Mouse (Mus musculus): ENCODE results near the gene Chd1l. TPM values are rescaled to one million over a fixed set of nuclear protein-coding genes. Genes with fewer than 3 reads are reported as not detected.

The Chd1l gene
- polyA plus RNA-seq, 1 experiment from 2014 or later: 5.8 TPM

DNA sequence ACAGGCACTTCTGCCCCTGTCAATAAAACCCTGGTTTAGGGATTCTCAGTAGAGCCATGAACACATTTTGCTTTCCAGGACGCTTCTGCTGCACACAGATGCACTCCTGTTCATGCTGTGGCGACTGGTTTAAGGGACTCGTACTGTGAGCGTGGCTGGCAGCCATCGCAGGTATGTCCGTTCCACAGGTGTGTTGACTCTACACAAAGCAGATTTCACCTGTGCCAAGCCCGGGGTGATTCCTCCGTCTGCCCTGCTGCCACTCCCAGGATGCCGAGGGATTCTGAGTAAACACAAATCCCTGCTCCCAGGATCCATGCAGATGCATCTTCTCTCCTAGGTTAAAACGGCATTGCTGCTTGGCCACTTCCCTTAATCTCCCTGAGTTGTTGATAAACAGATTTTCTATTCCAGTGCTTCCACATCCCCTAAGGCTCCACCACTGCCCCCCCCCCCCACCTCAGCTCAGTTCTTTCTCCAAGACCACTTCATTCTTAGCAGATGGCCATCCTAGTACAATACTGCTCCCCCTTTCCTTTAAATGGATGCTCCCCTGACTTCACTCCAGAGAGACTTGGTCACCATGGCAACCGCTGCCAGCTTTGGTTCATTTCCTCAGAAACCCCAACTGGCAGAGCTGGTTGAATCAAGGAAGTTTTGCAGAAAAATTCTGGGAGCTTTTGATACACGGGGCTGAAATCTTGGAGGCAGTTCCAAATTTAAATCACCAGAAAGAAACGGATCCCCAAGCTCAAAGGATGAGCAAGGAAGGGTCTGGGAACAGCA, 87.9 kb downstream of the Chd1l start:
- H3K9ac ChIP-seq (ENCODE audit: low read depth, low read length): peak overlapping the region; percentile 22; the same call in 1 of the 2 replicates
- no peaks in the 10 kb centered on the region for H3K36me3 ChIP-seq (ENCODE audit: control insufficient read depth, insufficient read depth, low read length)
- H3K4me2 ChIP-seq (ENCODE audit: low read length): peak overlapping the region; percentile 34
- no peak overlapping the region for H3K4me3 ChIP-seq (ENCODE audit: low read length)
- H3K27me3 ChIP-seq (replicated peaks; ENCODE audit: control insufficient read depth, insufficient read depth, low read length): no peaks in the 10 kb centered on the region
- 59% methylated on average over 13 of the region's 13 CpGs for WGBS
- peak; percentile 88 for ATAC-seq
- peaks cover 4% of the 10 kb centered on the region; the same call in 1 of the 2 replicates for H3K9me3 ChIP-seq (ENCODE audit: control insufficient read depth, low read length)
- peak overlapping the region; percentile 79 for H3K27ac ChIP-seq (ENCODE audit: low read depth, low read length)
- peaks cover 19% of the 10 kb centered on the region for H3K4me1 ChIP-seq (ENCODE audit: control insufficient read depth, insufficient read depth, low read depth, low read length)

DNA sequence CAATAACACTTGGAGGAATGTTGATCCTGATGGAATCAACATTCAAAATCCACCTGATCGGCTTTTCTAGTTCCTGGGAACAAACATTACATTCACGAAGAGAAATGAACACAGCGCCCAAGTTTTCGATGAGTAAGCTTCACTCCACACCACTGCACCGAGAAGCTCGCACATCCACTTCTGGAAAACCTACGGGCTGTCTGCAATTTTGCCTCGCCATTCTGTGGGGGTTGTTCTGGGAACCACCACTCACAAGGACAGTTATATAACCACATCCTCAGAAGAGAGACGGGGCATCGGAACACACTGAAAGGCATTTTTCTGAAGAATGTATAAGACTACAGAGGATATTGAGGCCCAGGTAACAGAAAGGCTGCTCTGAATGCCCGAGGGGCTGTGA, 90.1 kb downstream of the Chd1l start:
- 96% methylated on average over 11 of the region's 11 CpGs for WGBS
- Histone ChIP-seq H3K4me1 (ENCODE audit: control insufficient read depth, insufficient read depth, low read depth, low read length) (peaks cover 19% of the 10 kb centered on the region), H3K27ac (ENCODE audit: low read depth, low read length) (no peak overlapping the region), H3K9ac (ENCODE audit: low read depth, low read length) (no peak overlapping the region), H3K9me3 (ENCODE audit: control insufficient read depth, low read length) (peaks cover 4% of the 10 kb centered on the region; the same call in 1 of the 2 replicates), H3K4me2 (ENCODE audit: low read length) (no peak overlapping the region), H3K27me3 (replicated peaks; ENCODE audit: control insufficient read depth, insufficient read depth, low read length) (no peaks in the 10 kb centered on the region), H3K36me3 (ENCODE audit: control insufficient read depth, insufficient read depth, low read length) (no peaks in the 10 kb centered on the region), H3K4me3 (ENCODE audit: low read length) (no peak overlapping the region)
- ATAC-seq: no peak

DNA sequence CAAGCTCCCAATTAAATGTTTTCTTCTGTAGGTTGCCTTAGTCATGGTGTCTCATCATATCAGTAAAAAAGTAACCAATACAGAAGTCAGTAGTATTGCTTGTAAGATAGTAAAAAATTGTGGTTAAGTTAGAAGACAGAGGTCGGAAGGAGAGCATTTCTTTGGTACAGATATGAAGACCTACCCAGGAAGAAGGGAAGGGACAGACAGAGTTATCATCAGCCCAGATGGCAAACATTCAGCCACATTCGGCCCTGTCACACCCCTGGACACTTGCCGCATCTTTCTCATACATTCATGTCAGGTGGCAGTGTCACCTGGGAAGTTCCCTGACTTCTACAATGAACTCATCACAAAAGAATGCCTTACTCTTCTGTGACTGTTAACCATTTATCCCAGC, 97.7 kb downstream of the Chd1l start:
- Histone ChIP-seq H3K9me3 (ENCODE audit: control insufficient read depth, low read length) (no peaks in the 10 kb centered on the region; the same call in 1 of the 2 replicates), H3K4me2 (ENCODE audit: low read length) (no peak overlapping the region), H3K9ac (ENCODE audit: low read depth, low read length) (no peak overlapping the region), H3K36me3 (ENCODE audit: control insufficient read depth, insufficient read depth, low read length) (no peaks in the 10 kb centered on the region), H3K27me3 (replicated peaks; ENCODE audit: control insufficient read depth, insufficient read depth, low read length) (no peaks in the 10 kb centered on the region), H3K27ac (ENCODE audit: low read depth, low read length) (no peak overlapping the region), H3K4me3 (ENCODE audit: low read length) (no peak overlapping the region), H3K4me1 (ENCODE audit: control insufficient read depth, insufficient read depth, low read depth, low read length) (peaks cover 3% of the 10 kb centered on the region)
- ATAC-seq: no peak
- WGBS: 90% methylated on average over 3 of the region's 3 CpGs

Other genes with a start within 250 kb of the Chd1l start
- gene Olfr1402, start 188.2 kb downstream of the Chd1l start, polyA plus RNA-seq (2015; fragmentation: Nextera tagmentation; extraction: Ambion mirVana): not detected in 2 replicates
- gene Fmo5, start 18.6 kb upstream of the Chd1l start, polyA plus RNA-seq (2015; fragmentation: Nextera tagmentation; extraction: Ambion mirVana): 1.1 TPM in 2 replicates
- gene Prkab2, start 48.0 kb upstream of the Chd1l start, polyA plus RNA-seq (2015; fragmentation: Nextera tagmentation; extraction: Ambion mirVana): 17.5 and 18.7 TPM in 2 replicates
- not detected in 2 replicates for gene Gm17651, start 64.5 kb upstream of the Chd1l start, polyA plus RNA-seq (2015; fragmentation: Nextera tagmentation; extraction: Ambion mirVana)